Mouse (Mus musculus): Measurements from ENCODE around the gene Prr19. TPM values are rescaled to one million over a fixed set of nuclear protein-coding genes. Genes with fewer than 3 reads are reported as not detected.
"Not testable (repeated sequence)": the region's sequence is repeated elsewhere in the genome, so short reads cannot be mapped to it uniquely, and the experiment has no call there.

The Prr19 gene
- polyA plus RNA-seq, 1 experiment from 2014 or later, result 2.2 TPM

DNA sequence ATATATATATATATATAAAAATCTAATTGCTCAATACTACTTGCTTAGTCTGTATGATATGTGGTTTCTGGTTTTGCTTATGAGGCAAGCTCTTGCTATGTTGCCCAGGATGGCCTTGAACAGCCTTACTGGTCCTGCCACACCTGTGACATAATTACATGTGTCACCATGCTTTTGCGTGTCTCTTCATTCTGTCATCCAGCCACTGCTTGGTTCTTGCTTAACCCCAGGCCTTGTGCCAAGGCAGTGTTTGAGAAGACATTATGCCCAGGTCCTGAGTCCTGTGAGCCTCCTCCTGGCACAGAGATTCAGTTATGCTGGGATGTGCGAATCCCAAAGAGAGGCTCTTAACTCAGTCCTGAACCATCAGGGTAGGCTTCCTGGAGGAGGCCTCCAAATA lies 22.0 kb downstream of the Prr19 start:
- H3K27ac ChIP-seq (ENCODE audit: low read depth, low read length), result no peak overlapping the region
- WGBS, result 84% methylated on average over 2 of the region's 2 CpGs
- H3K4me3 ChIP-seq (ENCODE audit: low read depth, low read length), result no peak overlapping the region
- no peak overlapping the region for H3K9ac ChIP-seq (ENCODE audit: low read length)
- no peak overlapping the region for H3K4me2 ChIP-seq (ENCODE audit: low read length)
- no peaks in the 10 kb centered on the region; the same call in 1 of the 2 replicates for H3K4me1 ChIP-seq (ENCODE audit: control insufficient read depth, insufficient read depth, low read length)
- peaks cover 8% of the 10 kb centered on the region; the same call in 1 of the 2 replicates for H3K36me3 ChIP-seq (ENCODE audit: control insufficient read depth, insufficient read depth, low read length)
- DNase-seq (ENCODE audit: low spot score) (no peak), ATAC-seq (no peak)
- H3K27me3 ChIP-seq (replicated peaks; ENCODE audit: control insufficient read depth, insufficient read depth, low read length), result no peaks in the 10 kb centered on the region
- H3K9me3 ChIP-seq (replicated peaks; ENCODE audit: control insufficient read depth, low read length), result no peaks in the 10 kb centered on the region

DNA sequence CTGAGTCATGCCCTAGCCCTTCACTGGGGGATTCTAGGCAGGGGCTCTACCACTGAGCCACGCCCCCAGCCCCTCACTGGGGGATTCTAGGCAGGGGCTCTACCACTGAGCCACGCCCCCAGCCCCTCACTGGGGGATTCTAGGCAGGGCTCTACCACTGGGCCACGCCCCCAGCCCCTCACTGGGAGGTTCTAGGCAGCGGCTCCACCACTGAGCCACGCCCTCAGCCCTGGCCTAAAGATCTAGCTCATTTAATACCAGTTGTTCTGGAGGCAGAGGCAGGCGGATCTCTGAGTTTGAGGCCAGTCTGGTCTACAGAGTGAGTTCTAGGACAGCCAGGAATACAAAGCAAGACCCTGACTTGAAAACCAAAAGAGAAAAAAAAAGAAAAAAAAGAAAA lies 24.2 kb downstream of the Prr19 start:
- H3K36me3 ChIP-seq (ENCODE audit: control insufficient read depth, insufficient read depth, low read length), result peaks cover 23% of the 10 kb centered on the region

DNA sequence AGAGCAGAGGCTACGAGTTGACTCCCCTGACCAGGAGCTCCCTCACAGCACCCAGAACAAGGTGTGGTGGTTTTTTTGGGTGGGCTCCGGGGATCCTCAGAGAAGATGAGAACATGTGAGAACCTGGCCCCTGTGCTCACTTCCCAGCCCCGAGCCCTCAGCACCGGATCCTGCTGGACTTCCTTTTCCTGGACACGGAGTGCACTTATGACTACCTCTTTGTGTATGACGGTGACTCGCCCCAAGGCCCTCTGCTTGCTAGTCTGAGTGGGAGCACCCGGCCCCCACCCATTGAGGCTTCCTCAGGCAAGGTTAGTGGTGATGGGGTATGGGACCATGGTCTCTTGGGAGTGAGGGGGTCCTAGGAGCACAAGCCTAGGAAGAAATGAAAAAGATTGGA lies 25.0 kb downstream of the Prr19 start:
- DNase-seq (ENCODE audit: low spot score) (no peak), ATAC-seq (no peak)
- H3K27ac ChIP-seq (ENCODE audit: low read depth, low read length), result no peak overlapping the region
- H3K9ac ChIP-seq (ENCODE audit: low read length), result no peak overlapping the region
- peaks cover 31% of the 10 kb centered on the region for H3K36me3 ChIP-seq (ENCODE audit: control insufficient read depth, insufficient read depth, low read length)
- WGBS, result 95% methylated on average over 8 of the region's 8 CpGs
- no peaks in the 10 kb centered on the region; the same call in 1 of the 2 replicates for H3K4me1 ChIP-seq (ENCODE audit: control insufficient read depth, insufficient read depth, low read length)
- no peak overlapping the region for H3K4me3 ChIP-seq (ENCODE audit: low read depth, low read length)
- H3K4me2 ChIP-seq (ENCODE audit: low read length), result no peak overlapping the region
- H3K27me3 ChIP-seq (replicated peaks; ENCODE audit: control insufficient read depth, insufficient read depth, low read length), result no peaks in the 10 kb centered on the region
- no peaks in the 10 kb centered on the region for H3K9me3 ChIP-seq (replicated peaks; ENCODE audit: control insufficient read depth, low read length)

More for the DNA sequence above, 24.2 kb downstream of the Prr19 start:
- WGBS, result 87% methylated on average over 6 of the region's 6 CpGs
- not testable (repeated sequence) for H3K27me3 ChIP-seq (replicated peaks; ENCODE audit: control insufficient read depth, insufficient read depth, low read length); H3K27ac ChIP-seq (ENCODE audit: low read depth, low read length); H3K4me3 ChIP-seq (ENCODE audit: low read depth, low read length); H3K9ac ChIP-seq (ENCODE audit: low read length); H3K4me2 ChIP-seq (ENCODE audit: low read length); H3K4me1 ChIP-seq (ENCODE audit: control insufficient read depth, insufficient read depth, low read length); ATAC-seq; DNase-seq (ENCODE audit: low spot score); H3K9me3 ChIP-seq (replicated peaks; ENCODE audit: control insufficient read depth, low read length)

DNA sequence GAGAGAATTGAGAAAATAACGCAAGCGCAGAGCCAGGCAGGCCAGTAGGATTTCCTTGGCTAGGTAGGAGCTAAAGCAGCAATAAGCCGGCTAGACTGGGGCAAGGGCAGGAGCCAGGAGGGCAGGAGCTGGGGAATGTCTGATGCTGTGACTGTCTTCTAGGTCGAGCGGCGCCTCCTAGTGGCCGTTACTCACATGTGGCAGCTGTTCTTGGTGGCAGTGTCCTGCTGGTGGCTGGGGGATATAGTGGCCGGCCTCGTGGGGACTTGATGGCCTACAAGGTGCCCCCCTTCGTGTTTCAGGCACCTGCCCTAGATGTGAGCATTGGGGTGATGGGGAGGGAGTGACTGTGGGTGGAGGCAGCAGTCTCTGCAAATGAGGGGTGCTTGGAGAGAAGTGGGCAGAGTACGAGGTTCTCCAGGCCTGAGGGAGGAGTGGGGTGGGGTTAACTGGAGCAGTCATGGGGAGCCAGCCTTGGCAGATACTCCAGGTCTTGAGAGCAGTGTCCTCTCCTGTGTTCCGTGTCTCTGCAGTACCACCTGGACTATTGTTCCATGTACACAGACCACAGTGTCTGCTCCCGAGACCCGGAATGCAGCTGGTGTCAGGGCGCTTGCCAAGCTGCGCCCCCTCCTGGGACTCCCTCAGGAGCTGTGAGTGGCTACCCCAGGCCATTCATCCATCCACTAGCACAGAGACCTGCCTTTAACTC lies 32.5 kb downstream of the Prr19 start:
- peaks cover 63% of the 10 kb centered on the region for H3K36me3 ChIP-seq (ENCODE audit: control insufficient read depth, insufficient read depth, low read length)
- H3K9ac ChIP-seq (ENCODE audit: low read length), result no peak overlapping the region
- no peak overlapping the region for H3K4me3 ChIP-seq (ENCODE audit: low read depth, low read length)
- H3K27ac ChIP-seq (ENCODE audit: low read depth, low read length), result no peak overlapping the region
- DNase-seq (ENCODE audit: low spot score) (peak; percentile 75), ATAC-seq (peak; percentile 57; the same call in 1 of the 2 replicates)
- H3K4me1 ChIP-seq (ENCODE audit: control insufficient read depth, insufficient read depth, low read length), result no peaks in the 10 kb centered on the region
- no peaks in the 10 kb centered on the region for H3K9me3 ChIP-seq (replicated peaks; ENCODE audit: control insufficient read depth, low read length)
- WGBS, result 42% methylated on average over 16 of the region's 16 CpGs
- no peaks in the 10 kb centered on the region for H3K27me3 ChIP-seq (replicated peaks; ENCODE audit: control insufficient read depth, insufficient read depth, low read length)
- no peak overlapping the region for H3K4me2 ChIP-seq (ENCODE audit: low read length)

DNA sequence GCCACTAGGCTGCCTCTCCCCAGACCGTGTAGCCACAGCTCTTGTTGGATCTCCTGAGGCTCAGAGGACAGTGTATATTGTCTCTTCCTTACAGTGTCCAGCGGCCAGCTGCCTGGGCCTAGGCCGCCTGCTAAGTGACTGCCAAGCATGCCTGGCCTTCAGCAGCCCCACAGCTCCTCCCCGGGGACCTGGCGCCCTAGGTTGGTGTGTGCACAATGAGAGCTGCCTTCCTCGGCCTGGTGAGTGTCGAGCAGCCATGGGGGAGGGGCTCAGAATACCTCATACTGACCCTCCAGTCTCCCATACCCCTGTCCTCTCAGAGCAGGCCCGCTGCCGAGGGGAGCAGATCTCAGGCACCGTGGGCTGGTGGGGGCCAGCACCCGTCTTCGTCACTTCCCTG lies 33.3 kb downstream of the Prr19 start:
- Histone ChIP-seq H3K4me2 (ENCODE audit: low read length) (no peak overlapping the region), H3K27me3 (replicated peaks; ENCODE audit: control insufficient read depth, insufficient read depth, low read length) (no peaks in the 10 kb centered on the region), H3K27ac (ENCODE audit: low read depth, low read length) (no peak overlapping the region), H3K36me3 (ENCODE audit: control insufficient read depth, insufficient read depth, low read length) (peaks cover 63% of the 10 kb centered on the region), H3K9me3 (replicated peaks; ENCODE audit: control insufficient read depth, low read length) (no peaks in the 10 kb centered on the region), H3K4me1 (ENCODE audit: control insufficient read depth, insufficient read depth, low read length) (no peaks in the 10 kb centered on the region), H3K4me3 (ENCODE audit: low read depth, low read length) (no peak overlapping the region), H3K9ac (ENCODE audit: low read length) (no peak overlapping the region)
- WGBS, result 79% methylated on average over 12 of the region's 12 CpGs
- no peak for DNase-seq (ENCODE audit: low spot score)
- no peak for ATAC-seq

DNA sequence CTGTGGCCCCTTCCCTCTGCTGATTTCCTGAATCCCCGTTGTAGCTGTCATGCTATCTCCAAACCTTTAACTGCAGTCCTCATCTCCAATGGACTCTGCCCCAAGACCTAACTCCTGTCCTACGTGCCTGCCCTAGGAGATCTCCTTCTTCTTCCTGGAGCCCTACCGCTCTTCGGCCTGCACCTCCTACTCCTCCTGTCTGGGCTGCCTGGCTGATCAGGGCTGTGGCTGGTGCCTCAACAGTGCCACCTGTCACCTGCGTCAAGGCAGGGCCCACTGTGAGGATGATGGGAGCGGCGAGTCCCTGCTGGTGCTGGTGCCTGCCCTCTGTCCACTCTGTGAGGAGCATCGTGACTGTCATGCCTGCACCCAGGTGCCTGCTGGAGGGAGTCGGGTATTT lies 38.1 kb downstream of the Prr19 start:
- WGBS, result 94% methylated on average over 9 of the region's 9 CpGs
- Histone ChIP-seq H3K36me3 (ENCODE audit: control insufficient read depth, insufficient read depth, low read length) (peaks cover 74% of the 10 kb centered on the region), H3K27ac (ENCODE audit: low read depth, low read length) (no peak overlapping the region), H3K4me3 (ENCODE audit: low read depth, low read length) (no peak overlapping the region), H3K27me3 (replicated peaks; ENCODE audit: control insufficient read depth, insufficient read depth, low read length) (no peaks in the 10 kb centered on the region), H3K9me3 (replicated peaks; ENCODE audit: control insufficient read depth, low read length) (no peaks in the 10 kb centered on the region), H3K4me2 (ENCODE audit: low read length) (no peak overlapping the region), H3K4me1 (ENCODE audit: control insufficient read depth, insufficient read depth, low read length) (no peaks in the 10 kb centered on the region), H3K9ac (ENCODE audit: low read length) (no peak overlapping the region)
- ATAC-seq (no peak), DNase-seq (ENCODE audit: low spot score) (no peak)

DNA sequence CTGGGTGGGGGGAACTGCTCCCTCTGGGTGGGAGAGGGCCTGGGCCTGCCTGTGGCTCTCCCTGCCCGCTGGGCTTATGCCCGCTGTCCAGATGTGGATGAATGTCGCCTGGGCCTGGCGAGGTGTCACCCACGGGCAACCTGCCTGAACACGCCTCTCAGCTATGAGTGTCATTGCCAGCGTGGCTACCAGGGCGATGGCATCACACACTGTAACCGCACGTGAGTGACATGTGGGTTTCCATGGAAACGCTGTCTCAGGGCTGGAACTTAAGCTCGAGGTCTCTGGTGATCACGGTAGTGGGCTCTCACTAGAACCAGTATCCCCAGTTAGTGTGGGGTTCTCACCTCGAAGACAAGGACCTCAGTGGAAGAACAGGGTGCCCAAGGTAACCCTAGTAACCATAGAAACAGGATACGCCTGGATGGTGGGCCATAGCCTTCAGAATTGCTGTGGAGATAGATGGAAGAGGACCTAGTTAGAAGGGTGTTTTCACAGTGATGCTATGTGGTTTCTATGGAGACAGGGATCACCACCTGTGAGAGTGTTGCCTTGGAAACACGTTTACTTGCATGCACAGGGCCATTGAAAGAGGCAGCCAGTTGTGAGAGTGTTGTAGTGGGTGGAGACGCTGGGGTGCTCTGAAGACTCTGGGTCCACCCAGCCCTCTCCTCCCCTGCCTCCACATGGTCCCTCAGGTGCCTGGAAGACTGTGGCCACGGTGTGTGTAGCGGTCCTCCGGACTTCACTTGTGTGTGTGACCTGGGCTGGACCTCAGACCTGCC lies 40.0 kb downstream of the Prr19 start:
- Histone ChIP-seq H3K4me1 (ENCODE audit: control insufficient read depth, insufficient read depth, low read length) (no peaks in the 10 kb centered on the region), H3K4me2 (ENCODE audit: low read length) (no peak overlapping the region), H3K9ac (ENCODE audit: low read length) (no peak overlapping the region), H3K27ac (ENCODE audit: low read depth, low read length) (peak overlapping the region; percentile 14; the same call in 1 of the 2 replicates), H3K36me3 (ENCODE audit: control insufficient read depth, insufficient read depth, low read length) (peaks cover 64% of the 10 kb centered on the region), H3K27me3 (replicated peaks; ENCODE audit: control insufficient read depth, insufficient read depth, low read length) (no peaks in the 10 kb centered on the region), H3K4me3 (ENCODE audit: low read depth, low read length) (no peak overlapping the region), H3K9me3 (replicated peaks; ENCODE audit: control insufficient read depth, low read length) (no peaks in the 10 kb centered on the region)
- peak; percentile 51; the same call in 1 of the 2 replicates for ATAC-seq
- peak; percentile 60 for DNase-seq (ENCODE audit: low spot score)
- 72% methylated on average over 20 of the region's 20 CpGs for WGBS

DNA sequence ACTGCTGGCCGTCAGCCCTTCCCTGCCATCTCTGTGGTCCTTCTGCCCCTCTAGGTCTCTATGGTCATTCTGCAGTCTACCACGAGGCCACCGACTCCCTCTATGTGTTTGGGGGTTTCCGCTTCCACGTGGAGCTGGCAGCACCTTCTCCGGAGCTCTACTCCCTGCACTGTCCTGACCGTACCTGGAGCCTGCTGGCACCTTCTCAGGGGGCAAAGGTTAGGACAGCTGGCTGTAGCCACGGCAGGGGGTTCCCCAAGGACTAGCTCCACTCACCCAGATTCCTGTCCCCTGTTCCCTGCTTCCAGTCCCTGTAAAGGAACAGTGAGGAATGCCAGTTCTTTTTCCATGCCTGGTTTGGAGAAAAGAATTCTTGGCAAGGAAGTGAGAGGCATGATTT lies 47.6 kb downstream of the Prr19 start:
- H3K27me3 ChIP-seq (replicated peaks; ENCODE audit: control insufficient read depth, insufficient read depth, low read length), result no peaks in the 10 kb centered on the region
- H3K4me2 ChIP-seq (ENCODE audit: low read length), result no peak overlapping the region
- H3K9me3 ChIP-seq (replicated peaks; ENCODE audit: control insufficient read depth, low read length), result peaks cover 3% of the 10 kb centered on the region; the same call in 1 of the 2 replicates
- DNase-seq (ENCODE audit: low spot score) (no peak), ATAC-seq (no peak)
- H3K27ac ChIP-seq (ENCODE audit: low read depth, low read length), result no peak overlapping the region
- H3K4me1 ChIP-seq (ENCODE audit: control insufficient read depth, insufficient read depth, low read length), result no peaks in the 10 kb centered on the region
- no peak overlapping the region for H3K9ac ChIP-seq (ENCODE audit: low read length)
- H3K36me3 ChIP-seq (ENCODE audit: control insufficient read depth, insufficient read depth, low read length), result peaks cover 82% of the 10 kb centered on the region
- WGBS, result 92% methylated on average over 8 of the region's 8 CpGs
- no peak overlapping the region for H3K4me3 ChIP-seq (ENCODE audit: low read depth, low read length)
